Mouse (Mus musculus) heart, postnatal 0 days (tissue): ENCODE data around the gene Npc1l1. TPM values are rescaled to one million over a fixed set of nuclear protein-coding genes. Genes with fewer than 3 reads are reported as not detected.
"Not testable (repeated sequence)": the region's sequence is repeated elsewhere in the genome, so short reads cannot be mapped to it uniquely, and the experiment has no call there.

Experiments used
- ATAC-seq: fragments of 200-750 bp; cut with Nextera tagmentation; 2 replicates; pipeline ENCODE4 v1.8.0; 2017; ENCODE audit warnings: low read depth, moderate number of reproducible peaks, moderate library complexity; ENCODE audit not compliant: insufficient read depth
- DNase-seq: peaks from one replicate; pipeline ENCODE4 v3.0.0-alpha.2; 2016; ENCODE audit warnings: low spot score
- H3K27ac ChIP-seq: fragments of 300-500 bp; sonication (generic); 2 replicates; pipeline ENCODE4 v1.5.1; 2014; ENCODE audit warnings: low read depth, mild to moderate bottlenecking
- H3K27me3 ChIP-seq: fragments of 300-500 bp; sonication (generic); 2 replicates; pipeline ENCODE4 v1.6.1; 2014; ENCODE audit warnings: low read length, mixed read lengths; ENCODE audit not compliant: control insufficient read depth, insufficient read depth
- H3K36me3 ChIP-seq: fragments of 300-500 bp; sonication (generic); replicated peaks from 2 replicates; pipeline ENCODE4 v1.6.1; 2014; ENCODE audit warnings: low read length, mixed read lengths; ENCODE audit not compliant: control insufficient read depth, insufficient read depth
- H3K4me1 ChIP-seq: fragments of 300-500 bp; sonication (generic); 2 replicates; pipeline ENCODE4 v1.6.1; 2014; ENCODE audit warnings: antibody characterized with exemption; ENCODE audit not compliant: control insufficient read depth, insufficient read depth
- H3K4me2 ChIP-seq: fragments of 300-500 bp; sonication (generic); 2 replicates; pipeline ENCODE4 v1.6.1; 2014; ENCODE audit warnings: low read depth, mild to moderate bottlenecking, low read length, moderate library complexity
- H3K4me3 ChIP-seq: fragments of 300-500 bp; sonication (generic); 2 replicates; pipeline ENCODE4 v1.5.1; 2014; ENCODE audit warnings: low read depth, low read length
- H3K9ac ChIP-seq: fragments of 300-500 bp; sonication (generic); replicated peaks from 2 replicates; pipeline ENCODE4 v1.6.1; 2014; ENCODE audit warnings: low read depth, low read length, mixed read lengths
- H3K9me3 ChIP-seq: fragments of 300-500 bp; sonication (generic); replicated peaks from 2 replicates; pipeline ENCODE4 v1.6.1; 2016; ENCODE audit warnings: low read length; ENCODE audit not compliant: control insufficient read depth
- CTCF ChIP-seq: IDR thresholded peaks from 2 replicates; pipeline ENCODE4 v1.5.1; 2016; ENCODE audit warnings: antibody characterized with exemption, control low read depth, low read depth
- EP300 ChIP-seq: IDR thresholded peaks from 2 replicates; pipeline ENCODE4 v1.6.1; 2016; ENCODE audit warnings: antibody characterized with exemption, low read depth
- WGBS: fragments of 180-500 bp; shearing (Covaris S2); extraction: QIAGEN DNeasy Blood & Tissue Kit; methylation state at CpG from one replicate; pipeline ENCODE4 v1.1.7; 2014; 5-methylcytosine and 5-hydroxymethylcytosine counted together
- polyA plus RNA-seq: library from polyadenylated mRNA; unstranded; fragments of >200 nt; fragmentation: Nextera tagmentation; extraction: Ambion mirVana; gene quantifications from 2 replicates; pipeline ENCODE4 v1.2.1, GENCODE M21; 2015
- total RNA-seq: library from RNA; depleted of rRNA; stranded (reverse); fragments of >200 nt; gene quantifications from 2 replicates; pipeline ENCODE4 v1.2.3, GENCODE M21; 2014; ENCODE audit warnings: low replicate concordance

The Npc1l1 gene
- total and polyA plus RNA-seq, 2 experiments from 2014 or later: 0.04 TPM; not detected in 1

- H3K27me3 ChIP-seq: no peaks in the 10 kb centered on the region
- H3K27ac ChIP-seq: peak within 1 kb of the TSS; percentile 97
- H3K4me3 ChIP-seq: peak within 1 kb of the TSS; percentile 76
- 2% methylated on average over 50 of the region's 50 CpGs for WGBS
- H3K4me2 ChIP-seq: peak within 1 kb of the TSS; percentile 93
- H3K9me3 ChIP-seq: no peaks in the 10 kb centered on the region
- peak; percentile 96 for DNase-seq
- peak within 1 kb of the TSS; percentile 76 for H3K9ac ChIP-seq
- H3K36me3 ChIP-seq: peaks cover 60% of the 10 kb centered on the region
- TF ChIP-seq EP300 (no peak), CTCF (no peak)
- peaks cover 8% of the 10 kb centered on the region for H3K4me1 ChIP-seq
- ATAC-seq: peak; percentile 98
Measured at GRCm38 (mm10) chr11:6267320-6268254, 37.6 kb upstream of the Npc1l1 start, which contains the start of gene Ddx56. Gene Ddx56, minus strand, starts transcription at chr11:6267772.

- no peak for ATAC-seq
- peak overlapping the region; percentile 76 for H3K4me3 ChIP-seq
- no peaks in the 10 kb centered on the region for H3K27me3 ChIP-seq
- peaks cover 60% of the 10 kb centered on the region for H3K36me3 ChIP-seq
- peak overlapping the region; percentile 76 for H3K9ac ChIP-seq
- no peak for DNase-seq
- peak overlapping the region; percentile 93 for H3K4me2 ChIP-seq
- H3K4me1 ChIP-seq: peaks cover 8% of the 10 kb centered on the region
- H3K27ac ChIP-seq: no peak overlapping the region
- 63% methylated on average over 9 of the region's 9 CpGs for WGBS
- no peak for TF ChIP-seq EP300
- no peak for TF ChIP-seq CTCF
- H3K9me3 ChIP-seq: no peaks in the 10 kb centered on the region
Measured at GRCm38 (mm10) chr11:6266621-6267020, 36.7 kb upstream of the Npc1l1 start.

- no peaks in the 10 kb centered on the region for H3K9me3 ChIP-seq
- H3K4me1 ChIP-seq: peaks cover 3% of the 10 kb centered on the region
- H3K27me3 ChIP-seq: no peaks in the 10 kb centered on the region
- H3K4me2 ChIP-seq: no peak overlapping the region
- TF ChIP-seq CTCF (peak; percentile 98), EP300 (no peak)
- H3K4me3 ChIP-seq: no peak overlapping the region
- 77% methylated on average over 10 of the region's 10 CpGs for WGBS
- H3K27ac ChIP-seq: no peak overlapping the region
- ATAC-seq (peak; percentile 59; the same call in 1 of the 2 replicates), DNase-seq (peak; percentile 36)
- peaks cover 88% of the 10 kb centered on the region for H3K36me3 ChIP-seq
- H3K9ac ChIP-seq: no peak overlapping the region
Measured at GRCm38 (mm10) chr11:6261434-6262082, 31.6 kb upstream of the Npc1l1 start.

GRCm38 (mm10) chr11:6259413-6259812, 29.5 kb upstream of the Npc1l1 start:
- Histone ChIP-seq H3K4me1 (no peaks in the 10 kb centered on the region), H3K9ac (no peak overlapping the region), H3K4me3 (no peak overlapping the region), H3K4me2 (no peak overlapping the region), H3K36me3 (peaks cover 69% of the 10 kb centered on the region), H3K27ac (no peak overlapping the region), H3K27me3 (no peaks in the 10 kb centered on the region), H3K9me3 (no peaks in the 10 kb centered on the region)
- no peak for DNase-seq
- ATAC-seq: no peak
- no peak for TF ChIP-seq CTCF
- TF ChIP-seq EP300: no peak
- WGBS: 89% methylated on average over 7 of the region's 7 CpGs

GRCm38 (mm10) chr11:6256490-6257072, 26.6 kb upstream of the Npc1l1 start:
- TF ChIP-seq CTCF (no peak), EP300 (no peak)
- Histone ChIP-seq H3K9ac (no peak overlapping the region), H3K4me2 (no peak overlapping the region), H3K27me3 (no peaks in the 10 kb centered on the region), H3K4me1 (no peaks in the 10 kb centered on the region), H3K27ac (no peak overlapping the region), H3K36me3 (peaks cover 42% of the 10 kb centered on the region), H3K4me3 (no peak overlapping the region), H3K9me3 (no peaks in the 10 kb centered on the region)
- 72% methylated on average over 6 of the region's 6 CpGs for WGBS
- DNase-seq: no peak
- no peak for ATAC-seq

GRCm38 (mm10) chr11:6254602-6255001, 24.7 kb upstream of the Npc1l1 start:
- WGBS: 91% methylated on average over 2 of the region's 2 CpGs
- DNase-seq, ATAC-seq, H3K4me1 ChIP-seq, H3K27ac ChIP-seq, H3K4me2 ChIP-seq, H3K9ac ChIP-seq, H3K4me3 ChIP-seq, H3K27me3 ChIP-seq, H3K9me3 ChIP-seq: not testable (repeated sequence)
- peaks cover 23% of the 10 kb centered on the region for H3K36me3 ChIP-seq
